Mouse (Mus musculus): ENCODE data around the gene Prkaa2. TPM values are rescaled to one million over a fixed set of nuclear protein-coding genes. Genes with fewer than 3 reads are reported as not detected.

Gene Prkaa2
- polyA plus RNA-seq, 1 experiment from 2014 or later = 1.1 TPM

GRCm38 (mm10) chr4:104999702-105000101, 110.0 kb downstream of the Prkaa2 start:
- peak; percentile 92 for ATAC-seq
- Histone ChIP-seq H3K4me2 (ENCODE audit: low read depth, low read length) (no peak overlapping the region), H3K4me1 (ENCODE audit: insufficient read depth) (no peaks in the 10 kb centered on the region; the same call in 1 of the 2 replicates), H3K4me3 (ENCODE audit: low read depth, low read length) (no peak overlapping the region), H3K27ac (ENCODE audit: low read depth) (peak overlapping the region; percentile 12; the same call in 1 of the 2 replicates), H3K36me3 (replicated peaks; ENCODE audit: insufficient read depth, low read length) (no peaks in the 10 kb centered on the region), H3K9me3 (ENCODE audit: low read length) (no peaks in the 10 kb centered on the region), H3K9ac (replicated peaks) (no peak overlapping the region), H3K27me3 (ENCODE audit: insufficient read depth, low read length) (no peaks in the 10 kb centered on the region)
- WGBS (ENCODE audit: insufficient replicate concordance) = 59% methylated on average over 5 of the region's 5 CpGs
- peak; percentile 18 for DNase-seq
- TF ChIP-seq CTCF (IDR thresholded peaks at IDR 0.05; ENCODE audit: low read depth) (no peak), EP300 (IDR thresholded peaks at IDR 0.05; ENCODE audit: low read depth) (peak; percentile 73; the same call in 1 of the 2 replicates)

GRCm38 (mm10) chr4:104993140-104993874, 116.4 kb downstream of the Prkaa2 start:
- ATAC-seq (no peak), DNase-seq (no peak)
- no peak overlapping the region for H3K9ac ChIP-seq (replicated peaks)
- H3K4me1 ChIP-seq (ENCODE audit: insufficient read depth) = no peaks in the 10 kb centered on the region
- 38% methylated on average over 10 of the region's 10 CpGs for WGBS (ENCODE audit: insufficient replicate concordance)
- no peaks in the 10 kb centered on the region for H3K27me3 ChIP-seq (ENCODE audit: insufficient read depth, low read length)
- no peak overlapping the region for H3K4me2 ChIP-seq (ENCODE audit: low read depth, low read length)
- H3K36me3 ChIP-seq (replicated peaks; ENCODE audit: insufficient read depth, low read length) = no peaks in the 10 kb centered on the region
- TF ChIP-seq CTCF (IDR thresholded peaks at IDR 0.05; ENCODE audit: low read depth) = no peak
- TF ChIP-seq EP300 (IDR thresholded peaks at IDR 0.05; ENCODE audit: low read depth) = no peak
- no peaks in the 10 kb centered on the region for H3K9me3 ChIP-seq (ENCODE audit: low read length)
- H3K4me3 ChIP-seq (ENCODE audit: low read depth, low read length) = no peak overlapping the region
- H3K27ac ChIP-seq (ENCODE audit: low read depth) = no peak overlapping the region

GRCm38 (mm10) chr4:104992271-104992670, 117.4 kb downstream of the Prkaa2 start:
- Histone ChIP-seq H3K27me3 (ENCODE audit: insufficient read depth, low read length) (no peaks in the 10 kb centered on the region), H3K4me1 (ENCODE audit: insufficient read depth) (no peaks in the 10 kb centered on the region), H3K36me3 (replicated peaks; ENCODE audit: insufficient read depth, low read length) (no peaks in the 10 kb centered on the region), H3K9me3 (ENCODE audit: low read length) (no peaks in the 10 kb centered on the region), H3K4me2 (ENCODE audit: low read depth, low read length) (no peak overlapping the region), H3K4me3 (ENCODE audit: low read depth, low read length) (no peak overlapping the region), H3K9ac (replicated peaks) (no peak overlapping the region), H3K27ac (ENCODE audit: low read depth) (no peak overlapping the region)
- no peak for TF ChIP-seq EP300 (IDR thresholded peaks at IDR 0.05; ENCODE audit: low read depth)
- TF ChIP-seq CTCF (IDR thresholded peaks at IDR 0.05; ENCODE audit: low read depth) = no peak
- WGBS (ENCODE audit: insufficient replicate concordance) = 80% methylated on average over 3 of the region's 3 CpGs
- DNase-seq = no peak
- ATAC-seq = no peak

GRCm38 (mm10) chr4:104990686-104991085, 119.0 kb downstream of the Prkaa2 start:
- no peak overlapping the region for H3K4me3 ChIP-seq (ENCODE audit: low read depth, low read length)
- H3K27me3 ChIP-seq (ENCODE audit: insufficient read depth, low read length) = no peaks in the 10 kb centered on the region
- H3K4me1 ChIP-seq (ENCODE audit: insufficient read depth) = no peaks in the 10 kb centered on the region
- H3K4me2 ChIP-seq (ENCODE audit: low read depth, low read length) = no peak overlapping the region
- ATAC-seq = no peak
- H3K27ac ChIP-seq (ENCODE audit: low read depth) = no peak overlapping the region
- DNase-seq = no peak
- H3K36me3 ChIP-seq (replicated peaks; ENCODE audit: insufficient read depth, low read length) = no peaks in the 10 kb centered on the region
- H3K9me3 ChIP-seq (ENCODE audit: low read length) = no peaks in the 10 kb centered on the region
- TF ChIP-seq CTCF (IDR thresholded peaks at IDR 0.05; ENCODE audit: low read depth) = no peak
- no peak for TF ChIP-seq EP300 (IDR thresholded peaks at IDR 0.05; ENCODE audit: low read depth)
- 69% methylated on average over 3 of the region's 3 CpGs for WGBS (ENCODE audit: insufficient replicate concordance)
- no peak overlapping the region for H3K9ac ChIP-seq (replicated peaks)

GRCm38 (mm10) chr4:104990016-104990415, 119.7 kb downstream of the Prkaa2 start:
- 78% methylated on average over 6 of the region's 6 CpGs for WGBS (ENCODE audit: insufficient replicate concordance)

GRCm38 (mm10) chr4:104988709-104989108, 121.0 kb downstream of the Prkaa2 start:
- Histone ChIP-seq H3K9ac (replicated peaks) (no peak overlapping the region), H3K9me3 (ENCODE audit: low read length) (no peaks in the 10 kb centered on the region), H3K4me1 (ENCODE audit: insufficient read depth) (no peaks in the 10 kb centered on the region), H3K4me2 (ENCODE audit: low read depth, low read length) (no peak overlapping the region), H3K36me3 (replicated peaks; ENCODE audit: insufficient read depth, low read length) (no peaks in the 10 kb centered on the region), H3K27ac (ENCODE audit: low read depth) (no peak overlapping the region), H3K4me3 (ENCODE audit: low read depth, low read length) (no peak overlapping the region), H3K27me3 (ENCODE audit: insufficient read depth, low read length) (no peaks in the 10 kb centered on the region)
- WGBS (ENCODE audit: insufficient replicate concordance) = 76% methylated on average over 7 of the region's 7 CpGs
- DNase-seq (no peak), ATAC-seq (no peak)
- no peak for TF ChIP-seq CTCF (IDR thresholded peaks at IDR 0.05; ENCODE audit: low read depth)
- TF ChIP-seq EP300 (IDR thresholded peaks at IDR 0.05; ENCODE audit: low read depth) = no peak

More at GRCm38 (mm10) chr4:104990016-104990415, 119.7 kb downstream of the Prkaa2 start:
- DNase-seq = no peak
- no peaks in the 10 kb centered on the region for H3K4me1 ChIP-seq (ENCODE audit: insufficient read depth)
- TF ChIP-seq EP300 (IDR thresholded peaks at IDR 0.05; ENCODE audit: low read depth) (no peak), CTCF (IDR thresholded peaks at IDR 0.05; ENCODE audit: low read depth) (no peak)
- no peaks in the 10 kb centered on the region for H3K27me3 ChIP-seq (ENCODE audit: insufficient read depth, low read length)
- H3K4me2 ChIP-seq (ENCODE audit: low read depth, low read length) = no peak overlapping the region
- no peak overlapping the region for H3K27ac ChIP-seq (ENCODE audit: low read depth)
- no peak for ATAC-seq
- no peak overlapping the region for H3K4me3 ChIP-seq (ENCODE audit: low read depth, low read length)
- H3K36me3 ChIP-seq (replicated peaks; ENCODE audit: insufficient read depth, low read length) = no peaks in the 10 kb centered on the region
- no peaks in the 10 kb centered on the region for H3K9me3 ChIP-seq (ENCODE audit: low read length)
- H3K9ac ChIP-seq (replicated peaks) = no peak overlapping the region
